Mouse (Mus musculus) urinary bladder, postnatal 14 days (tissue): Measurements from ENCODE around the gene Adcy1.

Source experiments
- DNase-seq: peaks from one replicate; pipeline ENCODE4 v3.0.0; 2021; ENCODE audit warnings: low spot score

Adcy1 gene

GRCm38 (mm10) chr11:7136246-7136855 is 73.1 kb downstream of the Adcy1 start:
- no peak for DNase-seq

- no peak for DNase-seq
Observed at GRCm38 (mm10) chr11:7138370-7138769, 75.1 kb downstream of the Adcy1 start.

- DNase-seq: peak; percentile 43
Observed at GRCm38 (mm10) chr11:7140449-7140848, 77.2 kb downstream of the Adcy1 start.

- DNase-seq: peak; percentile 66
Observed at GRCm38 (mm10) chr11:7142725-7143124, 79.4 kb downstream of the Adcy1 start.

GRCm38 (mm10) chr11:7144369-7144768 is 81.1 kb downstream of the Adcy1 start:
- no peak for DNase-seq

- no peak for DNase-seq
Observed at GRCm38 (mm10) chr11:7145221-7145620, 81.9 kb downstream of the Adcy1 start.

- DNase-seq: no peak
Observed at GRCm38 (mm10) chr11:7147536-7147935, 84.2 kb downstream of the Adcy1 start.

GRCm38 (mm10) chr11:7147945-7148344 is 84.7 kb downstream of the Adcy1 start:
- DNase-seq: no peak

- DNase-seq: no peak
Observed at GRCm38 (mm10) chr11:7149471-7149870, 86.2 kb downstream of the Adcy1 start.

- DNase-seq: no peak
Observed at GRCm38 (mm10) chr11:7150511-7150910, 87.2 kb downstream of the Adcy1 start.

- no peak for DNase-seq
Observed at GRCm38 (mm10) chr11:7152371-7152770, 89.1 kb downstream of the Adcy1 start.

GRCm38 (mm10) chr11:7153081-7153480 is 89.8 kb downstream of the Adcy1 start:
- no peak for DNase-seq

GRCm38 (mm10) chr11:7156427-7156826 is 93.1 kb downstream of the Adcy1 start:
- no peak for DNase-seq

- DNase-seq: no peak
Observed at GRCm38 (mm10) chr11:7158196-7158595, 94.9 kb downstream of the Adcy1 start.

- no peak for DNase-seq
Observed at GRCm38 (mm10) chr11:7160146-7160545, 96.9 kb downstream of the Adcy1 start.

- no peak for DNase-seq
Observed at GRCm38 (mm10) chr11:7160637-7161101, 97.4 kb downstream of the Adcy1 start.

- no peak for DNase-seq
Observed at GRCm38 (mm10) chr11:7161502-7162174, 98.3 kb downstream of the Adcy1 start.

- DNase-seq: no peak
Observed at GRCm38 (mm10) chr11:7164416-7164815, 101.1 kb downstream of the Adcy1 start.

GRCm38 (mm10) chr11:7169645-7170044 is 106.4 kb downstream of the Adcy1 start:
- DNase-seq: no peak

- no peak for DNase-seq
Observed at GRCm38 (mm10) chr11:7173664-7174063, 110.4 kb downstream of the Adcy1 start.

- DNase-seq: no peak
Observed at GRCm38 (mm10) chr11:7178724-7179123, 115.4 kb downstream of the Adcy1 start.

- DNase-seq: no peak
Observed at GRCm38 (mm10) chr11:7179276-7179675, 116.0 kb downstream of the Adcy1 start.

- no peak for DNase-seq
Observed at GRCm38 (mm10) chr11:7182409-7183042, 119.2 kb downstream of the Adcy1 start.
